Mouse (Mus musculus) urinary bladder, postnatal 14 days (tissue): ENCODE measurements around the gene Mfsd14b.

Experiments used
- DNase-seq: peaks from one replicate; pipeline ENCODE4 v3.0.0; 2021; ENCODE audit warnings: low spot score

Mfsd14b gene

GRCm38 (mm10) chr13:65112459-65113110, at the start of gene Mfsd14b:
Gene Mfsd14b, minus strand, starts transcription at chr13:65112975.
- peak; percentile 88 for DNase-seq

GRCm38 (mm10) chr13:65149940-65150339, 37.2 kb upstream of the Mfsd14b start, which contains the start of gene Olfr466:
Gene Olfr466, plus strand, starts transcription at chr13:65150240.
- DNase-seq: no peak

- no peak for DNase-seq
These were observed 25.0 kb upstream of the Mfsd14b start, which contains the start of gene Olfr465-ps1 for GRCm38 (mm10) chr13:65137789-65138188. Gene Olfr465-ps1, plus strand, starts transcription at chr13:65138089.

- no peak for DNase-seq
These were observed 14.5 kb upstream of the Mfsd14b start for GRCm38 (mm10) chr13:65127063-65127847.

- no peak for DNase-seq
These were observed 9.3 kb upstream of the Mfsd14b start for GRCm38 (mm10) chr13:65122111-65122510.

GRCm38 (mm10) chr13:65120984-65121383, 8.2 kb upstream of the Mfsd14b start:
- DNase-seq: no peak

- no peak for DNase-seq
These were observed 464 bp upstream of the Mfsd14b start for GRCm38 (mm10) chr13:65113239-65113638.

GRCm38 (mm10) chr13:65111961-65112360, 814 bp downstream of the Mfsd14b start:
- no peak for DNase-seq

- no peak for DNase-seq
These were observed 11.5 kb downstream of the Mfsd14b start for GRCm38 (mm10) chr13:65101232-65101631.

GRCm38 (mm10) chr13:65100678-65101077, 12.1 kb downstream of the Mfsd14b start:
- DNase-seq: no peak

- no peak for DNase-seq
These were observed 15.8 kb downstream of the Mfsd14b start for GRCm38 (mm10) chr13:65097018-65097417.

- DNase-seq: no peak
These were observed 16.9 kb downstream of the Mfsd14b start for GRCm38 (mm10) chr13:65095923-65096322.

GRCm38 (mm10) chr13:65069969-65070368, 42.8 kb downstream of the Mfsd14b start:
- DNase-seq: no peak

- no peak for DNase-seq
These were observed 60.1 kb downstream of the Mfsd14b start, which contains the start of gene Prss47 for GRCm38 (mm10) chr13:65052660-65053059. Gene Prss47, minus strand, starts transcription at chr13:65052760.

GRCm38 (mm10) chr13:65035057-65035456, 77.7 kb downstream of the Mfsd14b start:
- DNase-seq: no peak

GRCm38 (mm10) chr13:65032758-65033157, 80.0 kb downstream of the Mfsd14b start, which contains the start of gene Spata31d1c:
Gene Spata31d1c, plus strand, starts transcription at chr13:65033058.
- DNase-seq: no peak
